Mouse (Mus musculus): ENCODE results near the gene E2f7. TPM values are rescaled to one million over a fixed set of nuclear protein-coding genes. Genes with fewer than 3 reads are reported as not detected.
A peak's percentile ranks its signal among the peaks of the same experiment; 100 is the strongest.

Gene E2f7
- total RNA-seq, 1 experiment from 2014 or later = 5.5 TPM

DNA sequence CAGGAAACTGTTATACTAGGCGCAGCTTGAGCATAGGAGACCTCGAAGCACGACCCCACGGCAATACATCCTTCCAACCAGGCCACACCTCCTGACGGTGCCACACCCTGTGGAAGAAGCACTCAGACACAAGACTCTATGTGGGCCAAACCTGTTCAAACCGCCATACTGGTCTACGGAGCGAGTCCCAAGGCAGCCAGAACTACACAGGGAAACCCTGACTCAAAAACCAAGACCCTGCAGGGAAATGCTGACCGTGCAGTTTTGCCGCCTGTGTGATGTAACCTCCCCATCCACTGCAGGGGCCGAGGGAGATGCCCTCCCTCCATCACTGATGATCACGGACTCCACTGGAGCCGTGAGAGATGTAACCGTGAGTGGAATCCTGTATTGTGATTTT, 36.5 kb downstream of the E2f7 start:
- DNase-seq = no peak

DNA sequence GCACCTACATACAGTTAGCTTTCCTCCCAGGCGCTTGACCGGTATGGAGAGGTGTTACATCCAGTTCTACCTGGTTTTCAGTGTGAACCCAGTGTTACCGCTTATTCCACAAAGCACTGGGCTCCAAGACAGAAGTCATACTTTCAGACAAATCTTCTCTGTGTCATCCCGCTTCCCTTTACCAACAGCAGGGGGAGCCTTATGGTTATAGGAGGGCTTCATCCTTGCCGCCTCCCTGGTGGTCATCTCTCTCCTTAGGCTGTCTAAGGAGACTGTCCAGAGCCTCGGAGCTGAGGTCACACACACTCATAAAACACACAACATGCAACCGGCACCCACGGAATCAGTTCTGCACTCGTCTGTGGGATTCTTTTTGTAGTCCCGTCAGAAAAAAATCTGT, 37.4 kb downstream of the E2f7 start:
- DNase-seq = no peak

DNA sequence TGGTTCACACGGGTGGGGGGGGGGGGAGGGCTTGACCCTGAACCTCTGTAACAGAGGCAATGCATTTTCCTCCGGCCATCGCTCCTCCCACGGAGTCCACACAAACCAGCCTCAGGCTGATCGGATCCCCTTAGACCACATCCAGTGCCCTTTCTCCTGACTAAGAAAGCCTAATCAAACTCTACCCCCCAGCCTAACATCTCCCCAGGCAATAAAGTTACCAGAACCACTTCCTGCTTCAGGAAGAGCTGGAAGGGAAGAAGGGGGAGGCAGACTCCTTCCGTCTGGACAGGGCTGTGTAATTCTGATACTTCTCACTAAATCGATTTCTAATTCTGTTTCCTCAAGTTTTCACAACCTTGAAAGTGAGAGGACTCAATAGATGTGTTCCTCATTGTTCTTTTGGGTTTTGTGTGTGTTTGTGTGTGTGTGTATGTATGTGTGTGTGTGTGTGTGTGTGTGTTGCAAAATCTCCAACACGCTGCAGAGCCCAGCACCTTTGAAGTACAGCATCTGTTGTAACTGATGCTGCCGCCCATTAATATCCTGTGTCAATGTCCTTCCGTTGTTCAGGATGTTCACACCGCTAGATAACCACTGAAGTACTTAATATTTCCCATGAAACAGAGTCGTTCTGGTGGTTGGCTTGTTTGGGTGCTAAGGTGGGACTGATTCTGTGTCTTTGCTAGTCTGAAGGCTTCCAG, 43.0 kb downstream of the E2f7 start:
- DNase-seq = no peak

- DNase-seq = no peak
Observed at GRCm38 (mm10) chr10:110789683-110790082, 44.4 kb downstream of the E2f7 start.

GRCm38 (mm10) chr10:110793150-110793787, 48.0 kb downstream of the E2f7 start:
- no peak for DNase-seq

- peak; percentile 60 for DNase-seq
Observed at GRCm38 (mm10) chr10:110794564-110795205, 49.4 kb downstream of the E2f7 start.

DNA sequence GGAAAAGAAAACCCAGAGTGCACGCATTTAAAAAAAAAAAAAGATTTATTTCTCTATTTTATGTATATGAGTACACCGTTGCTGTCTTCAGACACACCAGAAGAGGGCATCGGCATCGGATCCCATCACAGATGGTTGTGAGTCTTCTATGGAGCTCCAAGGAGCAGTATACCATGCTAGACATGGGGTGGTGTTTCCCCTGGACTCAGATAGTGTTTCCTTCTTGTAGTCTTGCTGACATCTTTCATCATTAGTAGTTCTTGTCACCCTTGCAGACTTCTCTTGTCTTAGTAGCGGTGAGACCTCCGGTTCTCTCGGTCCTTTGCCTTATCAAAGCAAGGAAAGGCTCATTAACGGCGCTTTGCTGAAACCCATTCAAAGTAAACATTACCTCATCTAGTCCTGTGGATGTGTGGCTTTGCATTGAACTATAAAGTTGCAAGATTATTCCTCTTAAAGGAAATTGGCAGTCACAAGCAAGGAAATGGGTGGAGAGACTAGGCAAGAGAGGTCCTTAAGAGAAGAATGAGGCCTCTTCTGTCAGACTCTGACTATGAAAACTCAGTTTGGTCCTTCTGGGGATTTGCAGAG, 50.1 kb downstream of the E2f7 start:
- DNase-seq = no peak

- DNase-seq = no peak
Observed at GRCm38 (mm10) chr10:110801296-110801695, 56.1 kb downstream of the E2f7 start.

DNA sequence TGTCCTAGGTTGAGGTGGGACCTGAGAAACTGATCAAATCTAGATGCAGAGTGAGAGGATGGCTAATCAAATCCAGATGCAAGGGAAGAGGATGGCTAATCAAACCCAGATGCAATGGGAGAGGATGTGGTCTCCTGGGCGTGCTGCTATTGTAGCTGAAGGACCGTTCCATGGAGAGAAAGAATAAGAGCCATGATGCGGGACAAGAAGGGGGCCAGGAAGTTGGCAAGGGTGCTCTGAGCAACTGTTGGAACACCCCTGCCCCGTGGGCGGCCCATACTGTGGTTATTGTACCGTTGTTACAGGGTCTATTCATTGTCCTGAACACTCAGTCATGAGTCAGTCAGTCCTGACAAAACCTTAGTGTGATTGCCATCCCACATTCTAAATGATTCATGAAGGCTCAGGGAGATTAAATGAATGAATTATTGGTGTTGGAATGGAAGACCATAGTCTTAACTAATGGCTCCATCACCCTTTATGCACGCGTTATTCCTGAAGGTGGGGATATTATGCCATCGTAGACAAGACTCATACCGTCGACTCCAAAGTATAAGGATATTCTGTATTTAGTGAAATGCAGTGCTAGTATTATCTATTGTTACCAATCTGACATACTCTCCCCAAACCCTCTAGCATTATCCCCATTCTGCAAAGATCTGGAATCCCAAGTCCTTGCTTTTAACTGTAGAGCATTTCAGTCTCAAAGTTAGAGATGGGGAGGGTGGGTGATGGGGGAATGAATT, 59.2 kb downstream of the E2f7 start:
- no peak for DNase-seq

DNA sequence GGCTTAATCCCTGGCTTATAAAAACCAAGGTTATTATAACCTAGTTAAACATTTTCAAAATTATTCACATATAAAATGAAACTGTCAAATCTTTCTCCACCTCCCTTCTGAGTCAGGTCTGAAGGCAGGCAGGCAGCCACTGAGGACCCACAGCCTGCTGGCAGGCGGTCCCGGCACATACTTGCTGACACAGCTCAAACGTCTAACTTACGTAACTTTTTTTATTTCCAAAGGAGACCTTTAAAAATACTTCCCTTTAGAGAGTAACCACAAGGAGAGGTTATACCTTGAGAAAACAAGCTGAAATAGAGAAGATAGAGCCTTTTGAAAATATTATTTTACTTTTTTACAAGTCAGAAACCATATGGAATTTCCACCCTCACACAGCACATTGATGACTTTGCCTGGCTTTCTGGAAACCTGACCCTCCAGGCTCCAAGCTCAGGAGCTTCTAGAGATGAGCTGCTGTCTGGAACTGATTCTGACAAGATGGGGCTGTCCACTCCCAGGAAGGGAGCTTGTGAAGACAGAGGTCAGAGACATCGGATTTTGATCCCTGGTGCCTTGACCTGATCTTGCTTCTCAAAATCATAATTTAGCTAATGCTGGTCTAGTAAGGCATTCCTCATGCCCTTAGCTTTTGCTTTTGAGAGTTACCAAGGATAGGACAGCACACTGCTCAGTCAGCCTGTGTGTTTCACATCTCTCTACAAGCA, 59.9 kb downstream of the E2f7 start:
- DNase-seq = peak; percentile 51

DNA sequence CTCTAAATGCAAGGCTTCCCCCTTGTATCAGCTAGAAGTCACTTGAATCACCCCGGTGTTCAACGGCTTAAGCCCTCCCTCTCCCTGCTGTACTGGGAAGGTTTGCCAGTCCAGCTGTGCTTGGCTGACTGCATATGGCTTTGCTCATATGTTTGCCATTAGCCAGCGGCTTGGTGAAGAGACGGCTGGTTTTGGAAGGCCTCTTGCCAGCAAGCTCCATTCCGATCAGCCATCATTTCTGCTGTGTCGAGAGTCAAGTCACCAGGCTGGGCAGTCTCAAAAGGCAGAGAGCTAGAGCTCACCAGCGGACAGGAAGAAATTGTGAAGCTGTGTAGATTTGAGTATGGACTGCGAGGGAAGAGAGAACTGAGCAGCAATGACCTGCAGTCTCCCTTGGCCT, 61.2 kb downstream of the E2f7 start:
- DNase-seq = no peak

DNA sequence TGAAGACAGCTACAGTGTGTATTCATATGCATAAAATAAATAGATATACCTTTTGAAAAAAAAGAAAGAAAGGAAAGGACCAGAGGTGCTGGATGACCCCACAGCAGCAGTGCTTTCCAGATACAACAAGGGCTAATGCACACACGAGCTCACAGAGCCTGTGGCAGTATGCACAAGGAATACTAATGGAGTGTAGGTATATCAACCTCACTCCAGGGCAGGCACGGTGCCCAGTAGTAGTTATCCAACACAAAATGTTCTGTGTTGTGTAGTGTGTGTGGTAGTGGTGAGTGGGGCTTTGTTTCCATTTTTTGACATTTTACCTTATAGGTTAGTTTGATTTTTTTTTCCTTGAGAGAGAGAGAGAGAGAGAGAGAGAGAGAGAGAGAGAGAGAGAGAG, 65.3 kb downstream of the E2f7 start:
- DNase-seq = no peak

- DNase-seq = no peak
Observed at GRCm38 (mm10) chr10:110811209-110811861, 66.1 kb downstream of the E2f7 start.

GRCm38 (mm10) chr10:110811862-110812225, 66.6 kb downstream of the E2f7 start:
- DNase-seq = no peak

DNA sequence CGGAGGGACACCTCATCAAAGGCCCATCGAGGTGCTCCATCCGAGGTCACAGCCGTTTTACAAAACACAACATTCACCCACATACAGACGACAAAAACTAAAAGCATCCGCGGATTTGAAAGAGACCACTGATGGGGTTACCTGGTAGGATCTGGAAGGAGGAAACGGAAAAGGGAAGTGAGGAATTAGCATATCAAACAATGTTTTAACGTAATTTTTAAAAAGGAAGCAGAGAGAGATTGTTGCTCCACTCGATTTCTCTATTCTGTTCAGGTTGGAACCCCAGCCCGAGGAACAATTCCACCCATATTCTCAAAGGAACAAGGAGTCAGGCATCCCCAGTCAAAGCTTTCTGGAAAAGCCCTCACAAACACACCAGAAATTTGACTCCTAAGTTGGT, 75.9 kb downstream of the E2f7 start:
- DNase-seq = no peak

DNA sequence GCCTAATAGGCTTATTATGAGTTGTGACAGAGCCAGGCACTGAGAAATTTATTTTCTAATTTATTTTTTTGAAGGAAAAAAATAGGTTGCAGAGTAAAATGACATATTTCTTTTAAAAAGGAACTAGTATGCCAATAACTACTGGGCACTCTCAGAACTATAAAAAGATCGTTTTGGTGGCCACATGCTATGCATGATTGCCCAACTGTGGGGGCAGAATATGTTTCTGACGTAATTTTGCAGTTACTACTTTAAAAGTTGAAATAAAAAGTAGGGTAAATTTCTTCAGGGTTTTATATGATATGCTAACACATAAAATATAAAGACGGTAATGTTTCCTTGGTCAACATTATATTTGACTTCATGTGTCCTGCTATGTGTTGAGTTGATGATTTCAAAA, 76.5 kb downstream of the E2f7 start:
- DNase-seq = no peak

- DNase-seq = peak; percentile 17
Observed at GRCm38 (mm10) chr10:110832336-110832735, 87.1 kb downstream of the E2f7 start.

DNA sequence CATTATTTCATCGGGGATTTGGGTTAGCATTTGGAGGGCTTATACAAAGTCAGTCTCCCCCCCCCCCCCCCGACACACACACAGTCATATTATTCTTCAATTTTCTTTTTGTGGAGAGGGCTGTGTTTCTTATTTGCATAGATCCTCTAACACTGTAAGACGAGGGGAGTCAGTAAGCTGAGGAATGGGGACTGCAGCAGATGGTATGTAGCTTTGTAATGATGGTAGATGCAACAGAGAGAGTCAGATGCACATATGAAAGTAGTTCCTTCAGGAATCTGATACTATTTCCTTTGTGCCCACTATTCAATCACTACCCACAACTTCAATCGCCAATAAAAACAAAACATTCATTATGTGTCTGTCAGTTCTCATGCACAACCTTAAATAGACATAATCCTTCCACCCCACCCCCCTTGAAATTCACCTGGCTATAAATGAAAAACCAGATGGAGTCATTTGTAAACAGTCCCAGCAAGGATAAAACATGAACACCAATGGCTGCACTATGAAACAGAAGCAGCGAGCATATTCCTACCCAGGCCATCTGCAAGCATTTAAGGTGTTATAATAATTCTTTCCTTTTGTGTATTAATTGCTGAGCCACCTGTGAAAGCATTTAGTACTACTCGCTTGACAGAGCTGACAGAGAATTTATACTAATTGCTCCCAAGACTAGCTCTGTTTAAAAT, 90.0 kb downstream of the E2f7 start:
- DNase-seq = no peak

Measured in adrenal gland, postnatal 14 days (tissue).